Mouse (Mus musculus): ENCODE data around the gene Map4k4.

Map4k4 gene

DNA sequence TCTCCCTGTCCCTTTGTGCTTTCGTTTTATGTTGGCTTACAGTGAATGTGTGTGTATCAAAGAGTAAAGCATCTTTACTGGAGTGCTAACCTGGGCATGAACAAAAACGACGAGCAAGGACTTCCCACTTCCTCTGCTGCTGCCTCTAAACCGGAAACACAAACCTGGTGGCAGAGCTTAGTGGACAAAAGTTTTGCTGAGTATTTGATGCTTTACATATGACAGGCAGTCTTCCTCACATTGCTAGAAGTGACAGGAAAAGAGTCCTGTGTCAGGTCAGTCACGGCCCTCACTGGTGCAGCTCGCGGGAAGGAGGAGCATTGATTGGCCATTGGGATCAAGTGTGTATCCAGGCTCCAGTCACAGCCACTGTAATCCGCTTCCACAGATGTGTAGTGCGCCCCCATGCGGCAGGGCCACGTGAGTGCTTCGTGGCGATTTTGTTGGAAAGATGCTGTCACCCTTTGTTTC lies 35.7 kb downstream of the Map4k4 start:
- peak; percentile 96 for DNase-seq (ENCODE audit: low read depth)

DNA sequence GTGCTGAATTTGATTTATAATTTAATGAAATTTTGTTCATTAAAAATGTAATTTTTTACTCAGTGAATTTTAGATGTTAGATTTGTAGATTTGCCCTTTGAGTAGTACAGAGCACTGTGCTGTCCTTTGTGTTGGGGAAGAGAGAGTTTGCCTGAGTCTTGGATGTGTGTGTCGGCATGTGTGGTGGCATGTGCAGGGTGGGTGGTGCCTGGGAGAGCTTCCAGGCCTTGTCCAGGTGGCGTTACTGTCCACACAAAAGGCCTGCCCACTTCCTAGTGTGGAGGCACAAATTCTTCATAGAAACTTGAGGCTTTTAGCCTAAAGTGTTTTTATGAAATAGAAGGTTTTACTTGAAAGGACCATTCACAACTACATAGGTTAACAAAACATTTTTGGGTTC lies 36.2 kb downstream of the Map4k4 start:
- no peak for DNase-seq (ENCODE audit: low read depth)

- no peak for DNase-seq (ENCODE audit: low read depth)
These were observed 36.9 kb downstream of the Map4k4 start for GRCm38 (mm10) chr1:39937609-39938008.

DNA sequence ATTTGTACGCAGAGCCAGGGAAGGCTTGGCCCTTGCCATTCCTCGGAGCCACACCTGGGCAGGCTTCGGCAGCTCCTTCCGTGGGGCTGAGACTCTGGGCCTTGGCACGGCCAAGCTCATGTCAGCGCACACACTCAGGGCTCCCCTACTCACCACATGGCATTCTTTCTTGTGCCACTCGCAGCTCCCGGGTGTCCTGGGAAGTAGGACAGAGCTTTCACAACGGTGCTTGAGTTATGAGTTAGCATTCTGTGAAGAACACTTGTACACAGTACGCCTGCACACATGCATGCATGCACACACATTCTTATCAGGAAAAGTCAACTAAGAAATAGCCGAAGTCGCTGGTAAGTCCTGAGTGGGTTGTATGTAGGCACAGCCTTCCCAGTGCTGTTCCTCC lies 38.7 kb downstream of the Map4k4 start:
- no peak for DNase-seq (ENCODE audit: low read depth)

DNA sequence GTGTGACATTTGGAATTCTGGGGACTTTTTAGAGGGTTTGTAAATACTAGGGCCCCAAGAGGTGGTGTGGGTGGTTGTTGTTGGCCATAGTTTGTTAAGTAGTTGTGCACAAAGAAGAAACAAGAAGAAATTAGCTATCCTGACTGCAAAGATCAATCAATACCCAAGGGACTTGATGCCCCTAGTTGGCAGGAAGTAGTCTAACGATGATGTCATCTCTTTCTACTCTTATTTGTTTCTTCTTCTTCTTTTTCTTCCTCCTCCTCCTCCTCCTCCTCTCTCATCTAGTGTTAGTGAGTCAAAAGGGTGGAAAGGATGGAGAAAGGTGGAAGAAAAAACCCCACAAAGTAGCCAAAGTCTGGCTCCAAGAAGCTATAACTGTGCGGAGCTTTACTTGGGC lies 39.6 kb downstream of the Map4k4 start:
- no peak for DNase-seq (ENCODE audit: low read depth)

DNA sequence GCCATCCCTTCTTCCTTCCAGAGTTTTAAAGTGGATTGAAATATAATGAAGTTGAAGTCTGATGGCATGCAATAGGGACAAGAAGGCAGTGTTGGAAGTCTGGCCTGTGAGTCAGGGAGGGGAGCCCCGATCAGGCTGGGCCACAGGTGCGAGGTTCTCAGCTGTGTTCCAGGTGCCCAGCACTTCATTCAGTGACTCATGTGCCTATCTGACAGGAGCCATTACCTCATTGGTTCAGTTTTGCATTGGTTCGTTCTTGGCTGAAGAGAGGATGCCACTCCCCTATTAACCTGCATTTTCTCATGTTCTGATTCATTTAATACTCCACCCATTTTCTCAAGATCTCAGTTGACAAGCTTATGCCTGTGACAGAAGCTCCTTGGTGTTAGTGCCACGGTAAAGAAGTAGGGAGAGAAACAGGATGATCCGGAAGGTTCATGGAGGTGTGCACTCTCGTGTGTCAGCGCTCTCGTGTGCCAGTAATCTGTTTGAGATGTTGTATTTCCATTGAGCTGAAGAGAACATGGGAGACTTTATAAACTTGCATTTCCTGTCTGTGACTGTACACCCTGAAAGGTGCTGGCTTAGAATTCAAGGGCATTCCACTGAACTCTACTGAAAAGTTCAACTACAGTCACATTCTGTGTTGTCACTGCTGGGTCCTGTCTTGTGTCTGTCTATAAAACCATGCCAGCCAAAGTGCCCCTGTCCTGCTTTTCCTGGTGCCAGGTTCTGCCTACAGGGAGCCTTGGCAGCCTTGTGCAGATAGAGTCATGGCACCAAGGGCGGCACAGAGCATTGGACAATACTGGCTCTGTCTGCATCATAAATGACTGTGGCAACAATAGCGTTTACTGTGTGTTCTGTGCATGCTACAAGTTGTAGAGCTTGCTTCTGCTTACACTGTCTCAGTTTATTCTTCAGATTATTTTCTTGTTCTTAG lies 40.8 kb downstream of the Map4k4 start:
- no peak for DNase-seq (ENCODE audit: low read depth)

DNA sequence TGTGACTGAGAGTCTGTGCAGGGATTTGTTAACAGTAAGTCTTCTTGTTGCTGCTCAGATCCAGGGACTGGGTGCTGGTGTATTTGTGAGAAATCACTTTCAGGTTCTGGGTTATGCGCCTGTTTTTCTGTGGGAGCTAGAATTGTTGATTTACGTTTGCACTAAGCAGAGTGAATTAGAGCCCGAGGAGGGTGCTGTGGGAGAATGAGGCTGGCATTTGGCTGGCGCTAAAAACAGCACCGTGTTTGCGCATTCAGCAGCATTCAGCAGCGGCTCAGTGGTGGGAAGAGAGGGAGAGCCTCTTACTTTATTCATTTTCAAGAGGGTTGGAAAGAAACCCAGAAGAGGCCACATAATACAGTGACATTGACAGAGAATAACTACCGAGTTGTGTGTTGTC lies 42.2 kb downstream of the Map4k4 start:
- DNase-seq (ENCODE audit: low read depth), result no peak

DNA sequence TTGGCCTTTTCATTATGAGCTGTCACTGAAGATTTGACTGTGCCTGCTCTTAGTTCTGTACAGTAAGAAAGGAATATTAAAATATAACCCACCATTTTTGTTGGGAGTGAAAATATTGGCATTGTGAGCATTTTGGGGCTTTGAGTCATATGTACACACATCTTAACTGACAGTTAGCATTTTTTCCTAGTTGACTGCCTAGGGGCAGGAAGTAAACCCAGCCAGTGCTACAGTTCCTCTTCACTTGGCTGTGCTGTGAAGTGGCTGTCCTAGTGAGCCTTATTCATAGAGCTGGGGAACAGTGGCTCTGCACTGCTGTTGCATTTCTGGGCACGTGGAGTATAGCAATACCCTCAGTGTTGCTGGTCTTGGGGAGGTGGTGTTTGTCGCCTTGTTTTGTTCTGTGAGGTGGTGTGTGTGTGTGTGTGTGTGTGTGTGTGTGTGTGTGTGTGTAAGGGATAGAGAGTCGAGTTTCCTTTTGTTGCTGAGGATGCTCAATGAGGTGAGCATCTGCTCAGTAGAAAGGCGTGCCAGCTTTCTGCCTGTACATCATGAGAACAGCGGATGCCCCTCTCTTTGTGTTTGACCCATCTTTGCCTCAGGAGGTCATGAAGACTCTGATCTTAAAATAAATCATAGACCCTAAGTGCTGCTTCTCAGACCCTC lies 43.7 kb downstream of the Map4k4 start:
- DNase-seq (ENCODE audit: low read depth), result peak; percentile 64

- no peak for DNase-seq (ENCODE audit: low read depth)
These were observed 44.2 kb downstream of the Map4k4 start for GRCm38 (mm10) chr1:39944972-39945323.

- DNase-seq (ENCODE audit: low read depth), result no peak
These were observed 45.7 kb downstream of the Map4k4 start for GRCm38 (mm10) chr1:39946391-39946790.

DNA sequence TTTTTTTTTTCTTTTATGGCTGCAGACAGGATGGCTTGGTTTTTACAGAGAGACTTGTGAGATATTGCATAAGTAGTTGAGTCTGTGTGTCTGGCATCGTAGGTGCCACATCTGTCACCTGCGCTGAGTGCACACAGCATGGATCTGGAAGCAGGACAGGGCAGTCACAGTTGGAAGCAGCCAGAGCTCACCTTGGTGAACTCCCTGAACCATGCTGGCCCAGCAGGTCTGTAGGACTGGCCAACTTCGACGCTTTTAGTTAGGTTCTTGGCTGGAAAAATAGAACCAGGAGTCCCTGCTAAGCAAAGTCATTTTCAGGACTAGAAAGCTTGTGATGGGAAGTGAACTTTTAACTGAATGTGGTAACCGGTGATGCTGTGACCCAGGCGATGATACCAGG lies 46.5 kb downstream of the Map4k4 start:
- DNase-seq (ENCODE audit: low read depth), result no peak

DNA sequence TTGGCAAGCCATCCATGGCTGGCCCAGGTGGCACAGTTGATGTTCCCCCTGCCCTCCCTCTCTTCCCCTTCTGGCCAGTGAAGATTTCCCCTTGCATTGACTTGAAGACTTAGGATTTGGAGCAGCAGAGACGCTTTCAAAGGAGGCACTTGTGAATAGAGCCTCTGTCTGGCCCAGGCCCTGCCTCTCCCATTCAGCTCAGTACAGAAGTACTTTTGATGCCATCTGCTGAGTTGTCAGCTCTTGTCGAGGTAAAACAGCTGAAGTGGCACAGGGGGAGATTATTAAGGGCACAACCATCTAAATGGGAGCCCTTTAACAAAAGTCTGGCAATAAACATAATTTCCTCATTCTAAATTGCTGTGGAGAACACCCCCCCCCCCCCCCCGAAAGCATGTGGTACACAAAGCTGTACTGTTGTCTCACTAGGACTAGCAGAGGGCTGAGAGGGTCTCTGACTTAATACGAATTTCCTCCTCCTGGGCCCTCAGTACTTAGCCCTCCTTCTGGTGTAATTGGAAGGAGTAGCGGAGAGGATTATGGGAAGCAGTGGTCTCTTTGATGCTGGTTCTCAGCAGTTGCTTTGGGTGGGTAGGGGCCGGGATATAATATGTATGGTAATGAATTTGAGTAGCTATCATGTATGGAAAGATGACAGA lies 47.1 kb downstream of the Map4k4 start:
- DNase-seq (ENCODE audit: low read depth), result no peak

DNA sequence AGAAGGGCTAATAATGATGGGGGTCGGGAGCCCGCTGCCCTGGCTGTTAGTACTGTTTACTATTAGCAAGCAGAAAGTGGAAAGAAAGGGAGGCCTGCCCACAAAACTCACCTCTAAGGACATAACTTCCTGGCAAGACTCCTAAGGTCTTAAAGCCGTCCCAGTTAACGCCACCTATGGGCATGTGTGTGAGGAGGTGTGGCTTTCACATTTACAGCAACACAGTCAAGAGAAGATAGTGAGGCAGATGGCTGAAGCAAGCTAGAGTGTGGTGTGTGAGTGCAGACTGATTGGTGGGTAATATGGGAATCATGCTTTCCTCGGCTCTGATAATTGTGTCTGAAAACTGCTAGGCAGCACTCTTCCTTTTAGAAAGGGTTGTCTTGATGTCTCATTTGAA lies 48.5 kb downstream of the Map4k4 start:
- DNase-seq (ENCODE audit: low read depth), result peak; percentile 39

DNA sequence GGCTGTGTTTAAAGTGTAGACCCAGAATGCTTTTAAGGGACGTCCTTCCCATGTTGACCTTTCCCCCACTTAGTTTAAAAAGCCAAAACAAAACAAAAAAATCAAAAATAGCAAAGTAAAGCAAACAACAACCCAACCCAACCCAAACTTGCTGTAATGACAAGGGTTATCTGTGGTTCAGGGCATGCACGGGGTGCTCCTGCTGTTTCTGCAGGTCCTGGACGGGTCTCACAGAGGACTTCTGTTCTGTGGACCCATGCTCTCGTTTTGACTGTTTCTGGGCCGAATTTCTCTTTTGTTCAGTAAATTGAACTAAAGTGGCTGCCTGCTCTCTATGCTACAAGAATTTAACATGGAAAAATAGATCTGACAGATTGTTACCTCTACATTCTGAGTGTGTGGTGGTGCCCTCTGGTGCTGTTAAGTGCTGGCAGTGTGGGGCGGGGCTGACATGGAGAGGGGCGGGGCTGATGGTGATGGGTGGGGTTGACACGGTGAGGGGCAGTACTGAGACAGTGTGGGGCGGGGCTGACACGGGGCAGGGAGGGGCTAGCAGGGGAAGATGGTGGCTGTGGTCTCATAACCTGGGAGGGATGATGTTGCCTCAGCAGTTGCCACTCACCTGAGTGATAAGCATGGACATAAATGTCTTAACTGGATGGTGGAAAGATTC lies 49.2 kb downstream of the Map4k4 start:
- DNase-seq (ENCODE audit: low read depth), result peak; percentile 54

- DNase-seq (ENCODE audit: low read depth), result no peak
These were observed 49.9 kb downstream of the Map4k4 start for GRCm38 (mm10) chr1:39950590-39950989.

- no peak for DNase-seq (ENCODE audit: low read depth)
These were observed 53.9 kb downstream of the Map4k4 start for GRCm38 (mm10) chr1:39954652-39955051.

- peak; percentile 51 for DNase-seq (ENCODE audit: low read depth)
These were observed 56.0 kb downstream of the Map4k4 start for GRCm38 (mm10) chr1:39956712-39957111.

GRCm38 (mm10) chr1:39957981-39958380 lies 57.3 kb downstream of the Map4k4 start:
- no peak for DNase-seq (ENCODE audit: low read depth)

DNA sequence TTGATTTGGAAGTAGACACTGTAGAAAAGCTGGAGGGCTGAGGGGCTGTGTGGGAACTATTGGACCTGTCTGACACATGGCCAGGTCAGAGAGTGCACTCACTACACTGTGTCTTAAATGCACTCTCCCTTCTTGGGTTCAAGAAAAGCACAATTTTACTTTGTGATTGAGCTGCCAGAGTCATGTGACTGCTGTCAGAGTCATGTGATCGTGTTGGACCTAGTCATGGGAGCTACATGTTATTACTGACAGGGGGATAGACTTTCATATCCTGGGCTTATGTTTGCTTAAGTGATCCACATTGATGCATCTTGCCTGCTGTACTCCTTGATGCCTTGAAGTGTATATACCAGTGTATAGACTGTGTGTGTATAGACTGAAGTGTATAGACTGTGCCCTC lies 59.9 kb downstream of the Map4k4 start:
- DNase-seq (ENCODE audit: low read depth), result no peak

- DNase-seq (ENCODE audit: low read depth), result no peak
These were observed 60.4 kb downstream of the Map4k4 start for GRCm38 (mm10) chr1:39961113-39961512.

- no peak for DNase-seq (ENCODE audit: low read depth)
These were observed 61.6 kb downstream of the Map4k4 start for GRCm38 (mm10) chr1:39962321-39962720.

DNA sequence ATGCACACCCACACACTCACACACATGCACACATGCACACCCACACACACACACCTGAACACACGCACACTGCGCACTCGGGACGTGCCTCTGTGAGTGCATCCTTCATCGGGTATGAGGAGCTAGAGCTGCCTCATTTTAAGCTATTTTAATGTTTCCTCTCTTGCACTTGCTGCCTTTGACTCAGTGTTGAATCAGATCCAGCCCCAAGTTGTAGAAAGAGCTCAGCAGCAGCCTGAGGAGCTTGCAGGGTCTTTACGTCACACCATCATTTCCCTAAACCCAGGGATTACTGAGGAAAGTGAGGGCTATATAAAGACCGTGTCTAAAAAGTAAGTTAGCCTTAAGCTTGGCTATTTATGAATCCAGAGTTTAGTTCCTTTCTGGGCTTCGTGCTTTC lies 62.1 kb downstream of the Map4k4 start:
- DNase-seq (ENCODE audit: low read depth), result no peak
